Mouse (Mus musculus) myocyte (in vitro differentiated cells): Measurements from ENCODE around the gene Wdr48. TPM values are rescaled to one million over a fixed set of nuclear protein-coding genes. Genes with fewer than 3 reads are reported as not detected.

Experiments used
- H3K27me3 ChIP-seq: one replicate; pipeline ENCODE4 v1.6.1; 2011; ENCODE audit not compliant: control insufficient read depth, insufficient read depth, insufficient read length
- H3K36me3 ChIP-seq: one replicate; pipeline ENCODE4 v1.6.1; 2011; ENCODE audit not compliant: control insufficient read depth, insufficient read depth
- H3K4me2 ChIP-seq: one replicate; pipeline ENCODE4 v1.6.1; 2011; ENCODE audit warnings: low read depth, control low read depth
- H3K4me3 ChIP-seq: one replicate; pipeline ENCODE4 v1.5.1; 2011; ENCODE audit warnings: mild to moderate bottlenecking, control low read depth, moderate library complexity
- H3K79me2 ChIP-seq: one replicate; pipeline ENCODE4 v1.6.1; 2011; ENCODE audit not compliant: control insufficient read depth, insufficient read depth
- H3ac ChIP-seq: one replicate; pipeline ENCODE4 v1.6.1; 2011; ENCODE audit not compliant: control insufficient read depth, insufficient read length
- CEBPB ChIP-seq: IDR thresholded peaks from 2 replicates; pipeline ENCODE4 v1.6.1; 2011; ENCODE audit warnings: mild to moderate bottlenecking, moderate library complexity; ENCODE audit not compliant: poor library complexity, insufficient read depth, severe bottlenecking
- E2F4 ChIP-seq: IDR thresholded peaks from one replicate; pipeline ENCODE4 v1.6.1; 2011; ENCODE audit warnings: mild to moderate bottlenecking, control low read depth, moderate library complexity; ENCODE audit not compliant: insufficient read depth
- MAX ChIP-seq: IDR thresholded peaks from one replicate; pipeline ENCODE4 v1.6.1; 2011; ENCODE audit warnings: low read depth, mild to moderate bottlenecking, control low read depth
- MYOD1 ChIP-seq, 3 experiments: IDR thresholded peaks; one replicate each; pipeline ENCODE4 v1.6.1; 2011; ENCODE audit warnings: control low read depth in 2 of 3, low read depth in 2 of 3, mild to moderate bottlenecking in 2 of 3, moderate library complexity in 1 of 3; ENCODE audit not compliant: insufficient read length in 2 of 3, control insufficient read depth in 1 of 3
- MYOG ChIP-seq, 3 experiments: IDR thresholded peaks; one replicate each; pipeline ENCODE4 v1.6.1; 2011; ENCODE audit warnings: control low read depth in 2 of 3, low read depth in 2 of 3, mild to moderate bottlenecking in 2 of 3; ENCODE audit not compliant: insufficient read length in 2 of 3, control insufficient read depth in 1 of 3, insufficient read depth in 1 of 3
- POLR2A ChIP-seq: IDR thresholded peaks from one replicate; pipeline ENCODE4 v1.6.1; 2011; ENCODE audit warnings: low read depth, mild to moderate bottlenecking, control low read depth, moderate library complexity; ENCODE audit not compliant: insufficient read length
- POLR2AphosphoS2 ChIP-seq: IDR thresholded peaks from one replicate; pipeline ENCODE4 v1.6.1; 2011; ENCODE audit warnings: low read depth, control low read depth; ENCODE audit not compliant: insufficient read length
- REST ChIP-seq: IDR thresholded peaks from one replicate; pipeline ENCODE4 v1.6.1; 2011; ENCODE audit warnings: mild to moderate bottlenecking, control low read depth, moderate library complexity; ENCODE audit not compliant: insufficient read depth, insufficient read length
- SRF ChIP-seq: IDR thresholded peaks from one replicate; pipeline ENCODE4 v1.6.1; 2011; ENCODE audit warnings: low read depth; ENCODE audit not compliant: control insufficient read depth, insufficient read length
- TCF12 ChIP-seq: IDR thresholded peaks from one replicate; pipeline ENCODE4 v1.6.1; 2011; ENCODE audit warnings: mild to moderate bottlenecking, control low read depth; ENCODE audit not compliant: poor library complexity, insufficient read depth, severe bottlenecking
- TCF3 ChIP-seq: IDR thresholded peaks from one replicate; pipeline ENCODE4 v1.6.1; 2011; ENCODE audit warnings: low read depth, control low read depth; ENCODE audit not compliant: insufficient read length
- USF1 ChIP-seq: IDR thresholded peaks from one replicate; pipeline ENCODE4 v1.6.1; 2011; ENCODE audit warnings: low read depth, mild to moderate bottlenecking, control low read depth, moderate library complexity
- polyA plus RNA-seq: library from polyadenylated mRNA; unstranded; fragments of >200 nt; fragmentation: generic; extraction: Trizol; gene quantifications from one replicate; pipeline ENCODE4 v1.2.1, GENCODE M21; 2012; ENCODE audit warnings: missing spikeins

Wdr48 gene
- polyA plus RNA-seq, 1 experiment: 12.1 TPM

DNA sequence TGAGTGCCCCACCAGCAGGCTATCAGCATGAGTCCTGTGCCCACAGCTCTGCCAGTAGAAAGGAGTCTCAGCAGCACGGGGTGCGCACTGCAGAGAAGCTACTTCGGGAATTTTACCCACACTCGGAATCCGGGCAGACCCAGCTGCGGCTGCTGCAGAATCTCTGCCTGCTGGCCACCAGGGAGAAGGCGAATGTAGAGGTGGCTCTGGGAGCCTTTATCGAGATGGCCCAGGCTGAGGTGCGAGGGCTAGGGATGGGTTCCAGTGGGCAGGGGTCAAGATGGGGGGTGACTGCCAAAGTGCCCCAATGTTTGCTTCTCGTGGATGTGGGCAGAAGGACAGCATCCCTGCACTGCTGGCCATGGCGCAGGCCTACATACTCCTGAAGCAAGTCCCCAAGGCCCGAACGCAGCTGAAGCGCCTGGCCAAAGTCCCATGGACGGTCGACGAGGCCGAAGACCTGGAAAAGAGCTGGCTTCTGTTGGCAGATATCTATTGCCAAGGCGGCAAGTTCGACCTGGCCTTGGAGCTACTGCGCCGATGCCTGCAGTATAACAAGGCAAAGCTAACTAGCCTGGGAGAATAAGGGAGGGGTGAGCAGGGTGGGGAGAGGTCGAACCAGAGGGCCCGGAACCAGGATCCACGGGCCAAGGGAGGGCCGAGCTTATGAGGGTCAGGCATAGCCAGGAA is 71.7 kb downstream of the Wdr48 start:
- H3K4me3 ChIP-seq: no peak overlapping the region
- TF ChIP-seq MYOD1 (IDR thresholded peaks at IDR 0.05; ENCODE audit: control insufficient read depth in 1 of 3, insufficient read length in 2 of 3, low read depth in 2 of 3) (no peak), REST (no peak), POLR2AphosphoS2 (no peak), E2F4 (no peak), TCF3 (no peak), MYOG (IDR thresholded peaks at IDR 0.05; ENCODE audit: control insufficient read depth in 1 of 3, insufficient read depth in 1 of 3, insufficient read length in 2 of 3, low read depth in 2 of 3) (no peak), USF1 (no peak), CEBPB (no peak), POLR2A (no peak), MAX (no peak), SRF (no peak), TCF12 (no peak)
- no peaks in the 10 kb centered on the region for H3K36me3 ChIP-seq
- H3K4me2 ChIP-seq: no peak overlapping the region
- H3ac ChIP-seq: no peak overlapping the region
- H3K79me2 ChIP-seq: no peaks in the 10 kb centered on the region
- H3K27me3 ChIP-seq: no peaks in the 10 kb centered on the region

- Histone ChIP-seq H3K36me3 (peaks cover 3% of the 10 kb centered on the region), H3K79me2 (no peaks in the 10 kb centered on the region), H3K4me3 (no peak overlapping the region), H3K27me3 (no peaks in the 10 kb centered on the region), H3K4me2 (no peak overlapping the region), H3ac (no peak overlapping the region)
- TF ChIP-seq MAX (no peak), SRF (no peak), MYOG (IDR thresholded peaks at IDR 0.05; ENCODE audit: control insufficient read depth in 1 of 3, insufficient read depth in 1 of 3, insufficient read length in 2 of 3, low read depth in 2 of 3) (no peak), TCF3 (no peak), POLR2AphosphoS2 (no peak), TCF12 (no peak), USF1 (no peak), REST (no peak), E2F4 (no peak), MYOD1 (IDR thresholded peaks at IDR 0.05; ENCODE audit: control insufficient read depth in 1 of 3, insufficient read length in 2 of 3, low read depth in 2 of 3) (no peak), POLR2A (no peak), CEBPB (no peak)
These were observed 75.1 kb downstream of the Wdr48 start for GRCm38 (mm10) chr9:119969811-119970210.

- no peak overlapping the region for H3ac ChIP-seq
- H3K4me3 ChIP-seq: no peak overlapping the region
- H3K36me3 ChIP-seq: peaks cover 3% of the 10 kb centered on the region
- no peak overlapping the region for H3K4me2 ChIP-seq
- TF ChIP-seq TCF3: no peak
- no peak for TF ChIP-seq REST
- TF ChIP-seq MYOD1 (IDR thresholded peaks at IDR 0.05; ENCODE audit: control insufficient read depth in 1 of 3, insufficient read length in 2 of 3, low read depth in 2 of 3): no peak
- TF ChIP-seq E2F4: no peak
- TF ChIP-seq POLR2AphosphoS2: no peak
- TF ChIP-seq SRF: no peak
- no peak for TF ChIP-seq TCF12
- no peak for TF ChIP-seq MYOG (IDR thresholded peaks at IDR 0.05; ENCODE audit: control insufficient read depth in 1 of 3, insufficient read depth in 1 of 3, insufficient read length in 2 of 3, low read depth in 2 of 3)
- TF ChIP-seq CEBPB: no peak
- no peak for TF ChIP-seq MAX
- no peak for TF ChIP-seq USF1
- no peak for TF ChIP-seq POLR2A
- H3K79me2 ChIP-seq: no peaks in the 10 kb centered on the region
- no peaks in the 10 kb centered on the region for H3K27me3 ChIP-seq
These were observed 75.5 kb downstream of the Wdr48 start for GRCm38 (mm10) chr9:119970221-119970620.

- Histone ChIP-seq H3K27me3 (no peaks in the 10 kb centered on the region), H3ac (no peak overlapping the region), H3K79me2 (no peaks in the 10 kb centered on the region), H3K36me3 (peaks cover 8% of the 10 kb centered on the region), H3K4me3 (no peak overlapping the region), H3K4me2 (no peak overlapping the region)
- TF ChIP-seq TCF12 (no peak), POLR2AphosphoS2 (no peak), USF1 (no peak), E2F4 (no peak), TCF3 (no peak), MAX (no peak), REST (no peak), SRF (no peak), MYOD1 (IDR thresholded peaks at IDR 0.05; ENCODE audit: control insufficient read depth in 1 of 3, insufficient read length in 2 of 3, low read depth in 2 of 3) (no peak), POLR2A (no peak)
These were observed 76.3 kb downstream of the Wdr48 start for GRCm38 (mm10) chr9:119970763-119971656.
